ENCODE assay signal across 12 mouse cellular contexts in genomic region chr19:6533290-6534117, GRCm38 (mm10). TPM values are rescaled to one million over a fixed set of nuclear protein-coding genes. Genes with fewer than 3 reads are reported as not detected.
DNase-seq lines count a peak whose midpoint lies in the region; ATAC-seq lines count a peak whose summit lies in the region.
"Had no signal": no experiment of that assay in that cellular context is flagged by ENCODE, and none has a peak within 500 bp of the region (broad histone marks: within the 10 kb centered on the region; RNA-seq: fewer than 3 reads in every experiment).

No protein-coding gene starts in this region.

- peak; percentile 90 for DNase-seq in heart, adult 11 months
- no peak for DNase-seq in heart, postnatal 4 days
- DNase-seq in cerebellum, postnatal 10 days, result peak; percentile 77 to 78
- DNase-seq in right cerebral cortex, adult 18-20 months, result no peak
- no peak for DNase-seq in gastrocnemius, adult 8-10 months (ENCODE audit: low spot score in 2 of 2)
- DNase-seq: spleen, adult 18-20 months had no signal

- no peak overlapping the region for H3K9ac ChIP-seq in hindbrain, embryonic 12.5 days
- H3K9ac ChIP-seq in midbrain, embryonic 15.5 days, result no peak overlapping the region

- H3K4me2 ChIP-seq in hindbrain, embryonic 12.5 days (replicated peaks), result 0 out of 2 replicates have a peak overlapping the region, but pooled peaks have one; percentile 69
- H3K4me2 ChIP-seq in midbrain, embryonic 15.5 days, result no peak overlapping the region

- peaks cover 6% of the 10 kb centered on the region; the same call in 1 of the 2 replicates for H3K27me3 ChIP-seq in hindbrain, embryonic 12.5 days
- H3K27me3 ChIP-seq in midbrain, embryonic 15.5 days (replicated peaks), result no peaks in the 10 kb centered on the region

- H3K9me3 ChIP-seq in hindbrain, embryonic 12.5 days (replicated peaks), result no peaks in the 10 kb centered on the region
- no peaks in the 10 kb centered on the region for H3K9me3 ChIP-seq in midbrain, embryonic 15.5 days
- H3K9me3 ChIP-seq: limb, embryonic 10.5 days had no signal

- peaks cover 49% of the 10 kb centered on the region for H3K4me1 ChIP-seq in hindbrain, embryonic 12.5 days
- H3K4me1 ChIP-seq in midbrain, embryonic 15.5 days, result peaks cover 56% of the 10 kb centered on the region

- no peak overlapping the region for H3K4me3 ChIP-seq in hindbrain, embryonic 12.5 days
- H3K4me3 ChIP-seq in midbrain, embryonic 15.5 days, result no peak overlapping the region

- peak overlapping the region; percentile 36; the same call in 1 of the 2 replicates for H3K27ac ChIP-seq in hindbrain, embryonic 12.5 days
- peak overlapping the region; percentile 64; the same call in 1 of the 2 replicates for H3K27ac ChIP-seq in midbrain, embryonic 15.5 days
- H3K27ac ChIP-seq: limb, embryonic 10.5 days had no signal

- no peak for ATAC-seq in hindbrain, embryonic 12.5 days (ENCODE audit: low FRiP score)
- no peak for ATAC-seq in midbrain, embryonic 15.5 days (replicated peaks)
- no peak for ATAC-seq in megakaryocyte-erythroid progenitor cell, adult 5-6 weeks (replicated peaks; ENCODE audit: low FRiP score, low TSS enrichment, poor library complexity, severe bottlenecking)

- 57% methylated on average over 11 of the region's 11 CpGs for WGBS in hindbrain, embryonic 12.5 days
- 62% methylated on average over 11 of the region's 11 CpGs for whole genome bisulfite sequencing in midbrain, embryonic 15.5 days

- no peaks in the 10 kb centered on the region for H3K36me3 ChIP-seq in hindbrain, embryonic 12.5 days
- H3K36me3 ChIP-seq in midbrain, embryonic 15.5 days (replicated peaks), result no peaks in the 10 kb centered on the region
- H3K36me3 ChIP-seq: limb, embryonic 10.5 days had no signal

RNA-seq across cellular contexts. Expression of gene Slc22a12, which starts 9.3 kb away (rescaled TPM):
- not detected for total RNA-seq in heart, postnatal 4 days (2021)
- not detected in 2 replicates for polyA plus RNA-seq in hindbrain, embryonic 12.5 days (2016; fragmentation: Nextera tagmentation; extraction: Ambion mirVana)
- 0.17 and 0.32 TPM in 2 replicates for polyA plus RNA-seq in midbrain, embryonic 15.5 days (2015; fragmentation: Nextera tagmentation; extraction: Ambion mirVana)
- total RNA-seq in gastrocnemius, adult 8-10 months (2022), result not detected
- not detected in 2 replicates for total RNA-seq in megakaryocyte-erythroid progenitor cell, adult 5-6 weeks (2014; fragmentation: Nextera tagmentation)
- not detected in 2 replicates for total RNA-seq in megakaryocyte-erythroid progenitor cell, adult 5-6 weeks (2017)
- total RNA-seq: granulocyte monocyte progenitor cell, adult 5-6 weeks had no signal
- polyA plus RNA-seq: limb, embryonic 10.5 days; lung, embryonic 16.5 days had no signal

Comparison
In these comparisons a context has a peak if more than half of its experiments do, and no peak if none do; other contexts are left out.
1. DNase-seq: peak in heart, adult 11 months (single experiment) and cerebellum, postnatal 10 days (2 of 2); none in heart, postnatal 4 days (single experiment), right cerebral cortex, adult 18-20 months (single experiment) and gastrocnemius, adult 8-10 months (0 of 2).